Mouse (Mus musculus) megakaryocyte, embryonic 14.5 days (primary cell): ENCODE measurements around the gene Cgref1. TPM values are rescaled to one million over a fixed set of nuclear protein-coding genes. Genes with fewer than 3 reads are reported as not detected.
A peak's percentile ranks its signal among the peaks of the same experiment; 100 is the strongest.

Experiments
- H3K27me3 ChIP-seq: replicated peaks from 2 replicates; pipeline ENCODE3; 2012; ENCODE audit warnings: inconsistent platforms
- H3K36me3 ChIP-seq: replicated peaks from 2 replicates; pipeline ENCODE3; 2012; ENCODE audit warnings: low read length, inconsistent platforms, mixed read lengths
- H3K4me1 ChIP-seq: 2 replicates; pipeline ENCODE4 v1.6.1; 2012; ENCODE audit warnings: inconsistent platforms
- H3K4me3 ChIP-seq: replicated peaks from 2 replicates; pipeline ENCODE3; 2012; ENCODE audit warnings: moderate library complexity, mild to moderate bottlenecking, inconsistent platforms
- H3K9me3 ChIP-seq: 2 replicates; pipeline ENCODE4 v1.6.1; 2012; ENCODE audit warnings: inconsistent platforms
- FLI1 ChIP-seq: IDR thresholded peaks from 2 replicates; pipeline ENCODE4 v1.6.1; 2012; ENCODE audit warnings: low read length, inconsistent platforms, mixed read lengths
- GATA1 ChIP-seq: IDR thresholded peaks from 3 replicates; pipeline ENCODE4 v1.6.1; 2012; ENCODE audit warnings: mixed read lengths, low read length, inconsistent platforms, borderline replicate concordance
- polyA plus RNA-seq: library from polyadenylated mRNA; stranded (reverse); fragments of >175 nt; gene quantifications from 2 replicates; pipeline ENCODE4 v1.2.3, GENCODE M21; 2012; ENCODE audit warnings: low replicate concordance; ENCODE audit not compliant: insufficient read depth

The Cgref1 gene
- not detected in 2 replicates for polyA plus RNA-seq

- H3K9me3 ChIP-seq, result no peaks in the 10 kb centered on the region
- H3K36me3 ChIP-seq, result no peaks in the 10 kb centered on the region
- TF ChIP-seq FLI1 (no peak), GATA1 (no peak)
- H3K4me1 ChIP-seq, result peaks cover 30% of the 10 kb centered on the region
- H3K27me3 ChIP-seq, result peaks cover 36% of the 10 kb centered on the region
- H3K4me3 ChIP-seq, result peak within 1 kb of the TSS; percentile 87
These were observed at the start of gene Cgref1 for GRCm38 (mm10) chr5:30944956-30945781. Gene Cgref1 (minus strand): TSS chr5:30945591.

GRCm38 (mm10) chr5:30994074-30994473, 48.7 kb upstream of the Cgref1 start:
- no peaks in the 10 kb centered on the region for H3K9me3 ChIP-seq
- H3K36me3 ChIP-seq, result no peaks in the 10 kb centered on the region
- H3K4me1 ChIP-seq, result no peaks in the 10 kb centered on the region
- H3K4me3 ChIP-seq, result no peak overlapping the region
- TF ChIP-seq FLI1 (no peak), GATA1 (no peak)
- H3K27me3 ChIP-seq, result peaks cover 40% of the 10 kb centered on the region

DNA sequence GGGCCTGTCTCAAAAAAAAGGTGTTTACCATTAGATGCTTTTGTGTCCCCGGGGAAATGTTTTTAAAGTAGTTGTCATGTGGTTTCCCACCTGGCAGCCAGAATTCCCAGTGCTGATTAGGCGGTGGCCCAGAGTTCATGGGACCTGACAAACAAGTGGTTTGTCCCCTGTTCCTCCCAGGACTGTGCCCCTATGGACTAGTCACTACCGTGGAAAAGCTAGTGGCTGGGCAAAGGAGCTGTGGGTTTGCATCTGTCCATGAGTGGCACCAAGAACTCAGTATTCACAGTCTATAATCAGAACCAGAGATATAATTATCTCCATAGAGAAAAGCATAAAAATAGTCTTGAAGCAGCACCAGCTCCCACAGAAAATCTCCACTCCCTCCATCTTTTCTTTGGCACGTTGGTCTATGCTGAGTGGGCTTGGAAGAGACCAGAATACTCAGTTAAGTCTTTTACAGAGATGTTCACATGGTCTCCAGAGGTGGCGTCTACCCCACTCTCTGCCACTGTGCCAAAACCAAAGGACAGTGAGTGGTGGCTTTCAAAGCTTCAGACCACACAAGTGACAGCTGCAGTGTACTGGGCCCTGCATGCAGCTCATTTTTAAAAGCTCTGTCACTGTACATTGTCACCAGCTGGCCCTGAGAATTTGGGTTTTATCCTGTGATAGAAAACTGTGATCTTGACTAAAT, 47.7 kb upstream of the Cgref1 start:
- Histone ChIP-seq H3K36me3 (no peaks in the 10 kb centered on the region), H3K9me3 (no peaks in the 10 kb centered on the region), H3K4me1 (no peaks in the 10 kb centered on the region), H3K27me3 (peaks cover 43% of the 10 kb centered on the region), H3K4me3 (no peak overlapping the region)
- TF ChIP-seq FLI1, result no peak
- TF ChIP-seq GATA1, result no peak

DNA sequence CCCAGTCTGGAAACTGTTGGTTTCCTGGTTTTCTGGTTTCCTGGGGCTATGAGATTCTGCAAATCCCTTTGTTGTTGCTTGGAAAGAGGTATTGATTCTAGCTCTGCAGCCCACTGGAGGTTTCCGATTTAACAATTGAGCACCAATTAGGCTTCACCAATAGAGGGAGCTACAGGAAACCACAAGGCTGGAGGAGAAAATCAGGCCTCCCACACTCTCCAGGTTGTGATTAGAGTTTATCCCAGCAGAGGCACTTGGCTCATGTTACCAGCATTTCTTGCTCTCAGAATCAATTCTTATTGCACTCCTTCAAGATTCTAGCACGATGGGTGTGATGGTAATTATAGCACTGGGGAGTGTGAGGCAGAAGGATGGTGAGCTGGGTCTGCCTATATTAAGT, 37.0 kb upstream of the Cgref1 start:
- Histone ChIP-seq H3K4me1 (no peaks in the 10 kb centered on the region), H3K4me3 (no peak overlapping the region), H3K9me3 (0 out of 2 replicates have a peak, but pooled peaks cover 5% of the 10 kb centered on the region), H3K27me3 (peaks cover 37% of the 10 kb centered on the region), H3K36me3 (no peaks in the 10 kb centered on the region)
- no peak for TF ChIP-seq GATA1
- TF ChIP-seq FLI1, result no peak

DNA sequence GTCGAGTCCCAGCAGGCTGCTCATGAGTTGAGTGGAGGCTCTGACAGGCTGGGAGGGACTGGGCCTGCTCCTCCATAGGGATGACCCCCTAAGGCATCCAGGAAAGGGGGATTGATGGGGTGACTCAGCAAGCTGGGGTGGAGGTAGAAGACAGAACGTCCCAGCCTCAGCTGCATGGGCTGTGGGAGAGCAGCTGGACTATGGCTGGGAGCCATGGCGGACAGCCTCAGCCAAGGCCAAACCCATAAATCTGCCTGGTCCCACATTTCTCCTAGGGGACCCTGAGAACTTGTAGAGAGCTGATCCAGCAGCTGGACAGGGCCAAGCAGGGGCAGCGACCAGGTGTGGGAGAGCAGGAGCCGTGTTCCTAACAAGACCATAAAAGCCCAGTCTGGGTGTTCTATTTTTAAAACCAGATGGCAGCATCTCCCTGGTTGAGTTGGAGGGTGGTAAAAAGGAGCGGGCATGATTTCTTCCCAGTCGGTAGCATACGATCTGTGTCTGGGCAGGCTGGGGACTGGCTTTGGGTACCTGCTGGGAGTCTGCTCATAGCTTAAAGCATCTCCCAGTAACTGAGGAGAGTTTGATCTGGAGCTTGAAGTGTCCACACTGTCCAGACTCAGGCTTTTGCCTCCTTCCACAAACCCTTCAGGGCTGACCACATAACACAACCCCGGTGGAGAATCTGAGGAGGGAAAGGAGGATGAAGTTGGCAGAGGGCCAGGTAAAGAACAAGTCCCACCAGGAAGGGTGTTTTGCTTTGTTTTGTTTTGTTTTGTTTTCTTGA, 29.7 kb upstream of the Cgref1 start:
- no peak for TF ChIP-seq FLI1
- no peak for TF ChIP-seq GATA1
- Histone ChIP-seq H3K36me3 (no peaks in the 10 kb centered on the region), H3K4me1 (no peaks in the 10 kb centered on the region), H3K4me3 (no peak overlapping the region), H3K9me3 (no peaks in the 10 kb centered on the region), H3K27me3 (peaks cover 68% of the 10 kb centered on the region)

DNA sequence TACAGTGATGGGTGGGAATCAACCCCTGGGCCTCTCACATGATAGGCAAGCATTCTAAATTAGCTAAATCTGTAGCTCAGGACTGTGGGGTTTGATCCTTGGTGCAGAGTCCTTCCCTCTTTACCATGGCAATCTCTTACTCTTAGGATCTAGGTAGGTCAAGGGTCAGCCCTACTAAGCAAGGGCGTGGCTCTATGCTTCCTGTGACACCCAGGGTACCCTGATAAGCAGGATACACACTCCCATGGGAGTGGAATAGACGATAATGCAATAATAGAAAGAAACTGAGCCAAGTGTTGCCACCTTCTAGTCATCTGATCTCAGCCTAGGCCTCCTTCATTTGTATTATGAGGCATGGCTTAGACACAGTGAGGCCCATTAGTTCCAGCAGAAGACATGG, 24.0 kb upstream of the Cgref1 start:
- H3K4me1 ChIP-seq, result peaks cover 10% of the 10 kb centered on the region
- H3K9me3 ChIP-seq, result no peaks in the 10 kb centered on the region
- H3K27me3 ChIP-seq, result peaks cover 65% of the 10 kb centered on the region
- H3K36me3 ChIP-seq, result no peaks in the 10 kb centered on the region
- no peak overlapping the region for H3K4me3 ChIP-seq
- TF ChIP-seq FLI1 (no peak), GATA1 (no peak)

- H3K27me3 ChIP-seq, result peaks cover 58% of the 10 kb centered on the region
- H3K4me1 ChIP-seq, result peaks cover 10% of the 10 kb centered on the region
- H3K4me3 ChIP-seq, result no peak within 1 kb of the TSS
- no peaks in the 10 kb centered on the region for H3K36me3 ChIP-seq
- TF ChIP-seq GATA1, result no peak
- no peak for TF ChIP-seq FLI1
- H3K9me3 ChIP-seq, result peaks cover 6% of the 10 kb centered on the region
These were observed 23.0 kb upstream of the Cgref1 start, which contains the start of gene Tcf23 for GRCm38 (mm10) chr5:30968416-30968815. Gene Tcf23 (plus strand): TSS chr5:30968662.

DNA sequence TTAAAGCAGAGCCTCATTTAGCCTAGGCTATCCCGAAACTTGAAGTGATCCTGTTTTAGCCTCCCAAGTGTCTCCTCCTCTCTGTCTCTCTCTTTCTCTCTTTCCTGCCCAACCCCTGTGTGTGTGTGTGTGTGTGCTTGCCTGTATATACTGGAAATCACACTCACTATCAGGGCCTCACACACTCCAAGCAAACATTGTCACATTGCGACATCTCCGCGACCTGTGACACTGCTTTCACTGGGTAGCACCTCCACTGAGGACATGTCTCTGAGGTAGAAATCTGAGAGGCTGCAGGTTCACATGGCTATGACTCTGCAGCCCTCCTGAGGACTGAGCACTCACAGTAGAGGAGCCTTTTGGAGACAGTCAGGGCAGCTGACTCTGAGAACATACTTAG, 20.8 kb upstream of the Cgref1 start:
- H3K4me1 ChIP-seq, result peaks cover 24% of the 10 kb centered on the region
- H3K36me3 ChIP-seq, result no peaks in the 10 kb centered on the region
- peaks cover 45% of the 10 kb centered on the region for H3K27me3 ChIP-seq
- peaks cover 9% of the 10 kb centered on the region for H3K9me3 ChIP-seq
- no peak for TF ChIP-seq FLI1
- no peak for TF ChIP-seq GATA1
- H3K4me3 ChIP-seq, result no peak overlapping the region

DNA sequence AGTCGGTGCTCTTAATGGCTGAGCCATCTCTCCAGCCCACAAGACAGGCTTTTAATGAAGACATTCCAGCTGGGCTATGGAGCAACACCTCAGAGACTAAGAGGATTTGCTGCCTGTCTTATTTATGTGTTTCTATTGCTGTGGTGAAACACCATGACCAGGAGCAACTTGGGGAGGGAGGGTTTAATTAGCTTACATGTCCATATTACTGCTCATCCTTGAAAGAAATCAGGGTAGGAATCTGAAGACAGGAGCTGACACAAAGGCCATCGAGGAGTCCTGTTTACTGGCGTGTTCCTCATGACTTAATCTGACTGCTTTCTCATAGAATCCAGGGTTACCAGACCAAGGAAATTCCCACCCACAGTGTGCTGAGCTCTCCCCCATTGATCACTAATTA, 18.5 kb upstream of the Cgref1 start:
- TF ChIP-seq FLI1 (no peak), GATA1 (no peak)

More for the DNA sequence above, 18.5 kb upstream of the Cgref1 start:
- Histone ChIP-seq H3K36me3 (peaks cover under 1% of the 10 kb centered on the region), H3K4me1 (peaks cover 36% of the 10 kb centered on the region), H3K9me3 (peaks cover 9% of the 10 kb centered on the region), H3K27me3 (peaks cover 31% of the 10 kb centered on the region), H3K4me3 (no peak overlapping the region)
